Comparison of ENCODE assay signal across 21 mouse cellular contexts in genomic region chr11:36664026-36664425, GRCm38 (mm10).
"Had no signal": no experiment of that assay in that cellular context is flagged by ENCODE, and none has a peak within 500 bp of the region (broad histone marks: within the 10 kb centered on the region; RNA-seq: fewer than 3 reads in every experiment).

No protein-coding gene starts in this region.

- H3K27me3 ChIP-seq: kidney, embryonic 15.5 days; limb, embryonic 12.5 days; limb, embryonic 15.5 days had no signal

- H3K4me3 ChIP-seq: kidney, embryonic 15.5 days; limb, embryonic 12.5 days; limb, embryonic 15.5 days had no signal

- H3K27ac ChIP-seq: kidney, embryonic 15.5 days; limb, embryonic 12.5 days; limb, embryonic 15.5 days; liver, embryonic 14.5 days; macrophage; stomach, postnatal 0 days had no signal

- H3K4me2 ChIP-seq: kidney, embryonic 15.5 days; limb, embryonic 12.5 days; limb, embryonic 15.5 days; liver, embryonic 11.5 days; lung, embryonic 14.5 days had no signal

- ATAC-seq: liver, postnatal 0 days; lung, postnatal 0 days had no signal

- DNase-seq: kidney, adult 11 months; kidney, adult 8-10 months; kidney, postnatal 10 days; kidney, postnatal 36 days; layer of hippocampus, postnatal 36 days; left cerebral cortex, postnatal 4 days; liver, postnatal 0 days; lung, embryonic 14.5 days; right cerebral cortex, postnatal 14 days; right cerebral cortex, postnatal 4 days; thymus, adult 2 months; thymus, postnatal 14 days; thymus, postnatal 4 days had no signal

- H3K9ac ChIP-seq: kidney, embryonic 15.5 days; limb, embryonic 12.5 days; limb, embryonic 15.5 days; liver, embryonic 14.5 days; liver, postnatal 0 days; lung, embryonic 14.5 days had no signal

- H3K9me3 ChIP-seq: kidney, embryonic 15.5 days; limb, embryonic 12.5 days; limb, embryonic 15.5 days had no signal

- H3K36me3 ChIP-seq: kidney, embryonic 15.5 days; limb, embryonic 12.5 days; limb, embryonic 15.5 days had no signal

- H3K4me1 ChIP-seq: kidney, embryonic 15.5 days; limb, embryonic 12.5 days; limb, embryonic 15.5 days had no signal
